Mouse (Mus musculus): ENCODE results near the gene Shroom3. TPM values are rescaled to one million over a fixed set of nuclear protein-coding genes. Genes with fewer than 3 reads are reported as not detected.

Gene Shroom3
- polyA plus RNA-seq, 1 experiment, result 0.57 TPM

GRCm38 (mm10) chr5:92854983-92855382 lies 171.7 kb downstream of the Shroom3 start:
- H3K4me3 ChIP-seq (ENCODE audit: insufficient read depth, poor library complexity, severe bottlenecking), result no peak overlapping the region
- no peaks in the 10 kb centered on the region for H3K36me3 ChIP-seq (ENCODE audit: control insufficient read depth, insufficient read depth)
- no peaks in the 10 kb centered on the region for H3K79me2 ChIP-seq (ENCODE audit: control insufficient read depth, insufficient read depth)
- no peaks in the 10 kb centered on the region for H3K27me3 ChIP-seq (ENCODE audit: control insufficient read depth, insufficient read depth, insufficient read length)
- no peak overlapping the region for H3ac ChIP-seq (ENCODE audit: control insufficient read depth, insufficient read length, low read depth)
- no peak for TF ChIP-seq MYOG (IDR thresholded peaks at IDR 0.05; ENCODE audit: control insufficient read depth, extremely low read depth, insufficient read length)
- TF ChIP-seq CEBPB (IDR thresholded peaks at IDR 0.05; ENCODE audit: low read depth), result no peak
- TF ChIP-seq MAX (IDR thresholded peaks at IDR 0.05), result no peak
- no peak for TF ChIP-seq USF1 (IDR thresholded peaks at IDR 0.05; ENCODE audit: low read depth)
- no peak for TF ChIP-seq CTCF (IDR thresholded peaks at IDR 0.05; ENCODE audit: control insufficient read depth, insufficient read depth, insufficient read length)
- no peak for TF ChIP-seq MYOD1 (IDR thresholded peaks at IDR 0.05; ENCODE audit: control insufficient read depth, insufficient read length, low read depth)
- TF ChIP-seq FOSL1 (IDR thresholded peaks at IDR 0.05; ENCODE audit: insufficient read depth, low read length, poor library complexity, severe bottlenecking), result no peak
- H3K79me3 ChIP-seq (ENCODE audit: low read depth), result no peaks in the 10 kb centered on the region

- no peak overlapping the region for H3K4me3 ChIP-seq (ENCODE audit: insufficient read depth, poor library complexity, severe bottlenecking)
Observed at GRCm38 (mm10) chr5:92856346-92856745, 173.1 kb downstream of the Shroom3 start.

GRCm38 (mm10) chr5:92857177-92857576 lies 173.9 kb downstream of the Shroom3 start:
- Histone ChIP-seq H3ac (ENCODE audit: control insufficient read depth, insufficient read length, low read depth) (no peak overlapping the region), H3K36me3 (ENCODE audit: control insufficient read depth, insufficient read depth) (no peaks in the 10 kb centered on the region), H3K79me3 (ENCODE audit: low read depth) (no peaks in the 10 kb centered on the region), H3K27me3 (ENCODE audit: control insufficient read depth, insufficient read depth, insufficient read length) (no peaks in the 10 kb centered on the region), H3K79me2 (ENCODE audit: control insufficient read depth, insufficient read depth) (no peaks in the 10 kb centered on the region), H3K4me3 (ENCODE audit: insufficient read depth, poor library complexity, severe bottlenecking) (no peak overlapping the region)
- no peak for TF ChIP-seq MYOG (IDR thresholded peaks at IDR 0.05; ENCODE audit: control insufficient read depth, extremely low read depth, insufficient read length)

More at GRCm38 (mm10) chr5:92856346-92856745, 173.1 kb downstream of the Shroom3 start:
- Histone ChIP-seq H3K27me3 (ENCODE audit: control insufficient read depth, insufficient read depth, insufficient read length) (no peaks in the 10 kb centered on the region), H3K36me3 (ENCODE audit: control insufficient read depth, insufficient read depth) (no peaks in the 10 kb centered on the region), H3K79me2 (ENCODE audit: control insufficient read depth, insufficient read depth) (no peaks in the 10 kb centered on the region), H3ac (ENCODE audit: control insufficient read depth, insufficient read length, low read depth) (no peak overlapping the region), H3K79me3 (ENCODE audit: low read depth) (no peaks in the 10 kb centered on the region)
- no peak for TF ChIP-seq MYOD1 (IDR thresholded peaks at IDR 0.05; ENCODE audit: control insufficient read depth, insufficient read length, low read depth)
- no peak for TF ChIP-seq CEBPB (IDR thresholded peaks at IDR 0.05; ENCODE audit: low read depth)
- TF ChIP-seq MYOG (IDR thresholded peaks at IDR 0.05; ENCODE audit: control insufficient read depth, extremely low read depth, insufficient read length), result no peak

- TF ChIP-seq USF1 (IDR thresholded peaks at IDR 0.05; ENCODE audit: low read depth) (no peak), FOSL1 (IDR thresholded peaks at IDR 0.05; ENCODE audit: insufficient read depth, low read length, poor library complexity, severe bottlenecking) (no peak), MYOG (IDR thresholded peaks at IDR 0.05; ENCODE audit: control insufficient read depth, extremely low read depth, insufficient read length) (no peak), MAX (IDR thresholded peaks at IDR 0.05) (no peak), CTCF (IDR thresholded peaks at IDR 0.05; ENCODE audit: control insufficient read depth, insufficient read depth, insufficient read length) (no peak), CEBPB (IDR thresholded peaks at IDR 0.05; ENCODE audit: low read depth) (no peak), MYOD1 (IDR thresholded peaks at IDR 0.05; ENCODE audit: control insufficient read depth, insufficient read length, low read depth) (no peak)
- no peak overlapping the region for H3ac ChIP-seq (ENCODE audit: control insufficient read depth, insufficient read length, low read depth)
- no peaks in the 10 kb centered on the region for H3K79me3 ChIP-seq (ENCODE audit: low read depth)
- no peak overlapping the region for H3K4me3 ChIP-seq (ENCODE audit: insufficient read depth, poor library complexity, severe bottlenecking)
- no peaks in the 10 kb centered on the region for H3K79me2 ChIP-seq (ENCODE audit: control insufficient read depth, insufficient read depth)
- H3K36me3 ChIP-seq (ENCODE audit: control insufficient read depth, insufficient read depth), result no peaks in the 10 kb centered on the region
- no peaks in the 10 kb centered on the region for H3K27me3 ChIP-seq (ENCODE audit: control insufficient read depth, insufficient read depth, insufficient read length)
Observed at GRCm38 (mm10) chr5:92858104-92858503, 174.9 kb downstream of the Shroom3 start.

- Histone ChIP-seq H3K36me3 (ENCODE audit: control insufficient read depth, insufficient read depth) (no peaks in the 10 kb centered on the region), H3K79me3 (ENCODE audit: low read depth) (no peaks in the 10 kb centered on the region), H3ac (ENCODE audit: control insufficient read depth, insufficient read length, low read depth) (no peak overlapping the region), H3K79me2 (ENCODE audit: control insufficient read depth, insufficient read depth) (no peaks in the 10 kb centered on the region), H3K4me3 (ENCODE audit: insufficient read depth, poor library complexity, severe bottlenecking) (no peak overlapping the region), H3K27me3 (ENCODE audit: control insufficient read depth, insufficient read depth, insufficient read length) (no peaks in the 10 kb centered on the region)
- TF ChIP-seq MYOG (IDR thresholded peaks at IDR 0.05; ENCODE audit: control insufficient read depth, extremely low read depth, insufficient read length) (no peak), CEBPB (IDR thresholded peaks at IDR 0.05; ENCODE audit: low read depth) (no peak), FOSL1 (IDR thresholded peaks at IDR 0.05; ENCODE audit: insufficient read depth, low read length, poor library complexity, severe bottlenecking) (no peak), MAX (IDR thresholded peaks at IDR 0.05) (no peak), MYOD1 (IDR thresholded peaks at IDR 0.05; ENCODE audit: control insufficient read depth, insufficient read length, low read depth) (no peak), USF1 (IDR thresholded peaks at IDR 0.05; ENCODE audit: low read depth) (no peak), CTCF (IDR thresholded peaks at IDR 0.05; ENCODE audit: control insufficient read depth, insufficient read depth, insufficient read length) (no peak)
Observed at GRCm38 (mm10) chr5:92858576-92858975, 175.3 kb downstream of the Shroom3 start.

- H3K79me3 ChIP-seq (ENCODE audit: low read depth), result no peaks in the 10 kb centered on the region
- H3K4me3 ChIP-seq (ENCODE audit: insufficient read depth, poor library complexity, severe bottlenecking), result no peak overlapping the region
- H3ac ChIP-seq (ENCODE audit: control insufficient read depth, insufficient read length, low read depth), result no peak overlapping the region
- no peaks in the 10 kb centered on the region for H3K36me3 ChIP-seq (ENCODE audit: control insufficient read depth, insufficient read depth)
- TF ChIP-seq FOSL1 (IDR thresholded peaks at IDR 0.05; ENCODE audit: insufficient read depth, low read length, poor library complexity, severe bottlenecking) (no peak), MAX (IDR thresholded peaks at IDR 0.05) (no peak), MYOD1 (IDR thresholded peaks at IDR 0.05; ENCODE audit: control insufficient read depth, insufficient read length, low read depth) (no peak), CEBPB (IDR thresholded peaks at IDR 0.05; ENCODE audit: low read depth) (no peak), MYOG (IDR thresholded peaks at IDR 0.05; ENCODE audit: control insufficient read depth, extremely low read depth, insufficient read length) (no peak), CTCF (IDR thresholded peaks at IDR 0.05; ENCODE audit: control insufficient read depth, insufficient read depth, insufficient read length) (no peak), USF1 (IDR thresholded peaks at IDR 0.05; ENCODE audit: low read depth) (no peak)
- H3K79me2 ChIP-seq (ENCODE audit: control insufficient read depth, insufficient read depth), result no peaks in the 10 kb centered on the region
- no peaks in the 10 kb centered on the region for H3K27me3 ChIP-seq (ENCODE audit: control insufficient read depth, insufficient read depth, insufficient read length)
Observed at GRCm38 (mm10) chr5:92861416-92862112, 178.3 kb downstream of the Shroom3 start.
